Mouse (Mus musculus): Measurements from ENCODE around the gene Gbx1.

GRCm38 (mm10) chr5:24505513-24505912, 21.5 kb downstream of the Gbx1 start:
- TF ChIP-seq TCF12 (IDR thresholded peaks at IDR 0.05; ENCODE audit: low read depth, low read length) (peak; percentile 78), CTCF (IDR thresholded peaks at IDR 0.05 in 2 of 3, conservative IDR thresholded peaks at IDR 0.05 in 1 of 3; ENCODE audit: control insufficient read depth in 1 of 3, insufficient read depth in 1 of 3, low read depth in 2 of 3, low read length in 3 of 3, poor library complexity in 1 of 3, severe bottlenecking in 1 of 3) (no peak), POLR2A (IDR thresholded peaks at IDR 0.05; ENCODE audit: control insufficient read depth in 1 of 2, insufficient read depth in 1 of 2, low read depth in 1 of 2, low read length in 2 of 2, poor library complexity in 1 of 2) (peak in 1 of 2 experiments; percentile 31; a peak in 1 of 4 replicates), USF2 (IDR thresholded peaks at IDR 0.05; ENCODE audit: borderline replicate concordance in 1 of 2, insufficient read depth in 1 of 2, low read depth in 1 of 2, low read length in 2 of 2) (no peak), RCOR1 (IDR thresholded peaks at IDR 0.05; ENCODE audit: low read depth, low read length) (peak; percentile 92), BHLHE40 (IDR thresholded peaks at IDR 0.05; ENCODE audit: borderline replicate concordance, low read depth, low read length) (peak; percentile 39; the same call in 1 of the 2 replicates), GABPA (IDR thresholded peaks at IDR 0.05; ENCODE audit: low read depth, low read length) (no peak), HCFC1 (IDR thresholded peaks at IDR 0.05; ENCODE audit: low read depth, low read length) (no peak), POLR2AphosphoS2 (IDR thresholded peaks at IDR 0.05; ENCODE audit: low read length) (no peak), MAFK (IDR thresholded peaks at IDR 0.05; ENCODE audit: borderline replicate concordance, low read depth, low read length) (no peak), KAT2A (conservative IDR thresholded peaks at IDR 0.05; ENCODE audit: low read depth, low read length) (no peak)

Measured in MEL (cell line).